Mouse (Mus musculus) liver, embryonic 16.5 days (tissue): ENCODE measurements around the gene Lcn8. TPM values are rescaled to one million over a fixed set of nuclear protein-coding genes. Genes with fewer than 3 reads are reported as not detected.
"Not testable (repeated sequence)": the region's sequence is repeated elsewhere in the genome, so short reads cannot be mapped to it uniquely, and the experiment has no call there.

Experiments used
- ATAC-seq: fragments of 200-750 bp; cut with Nextera tagmentation; 2 replicates; pipeline ENCODE4 v1.8.0; 2017; ENCODE audit warnings: low read depth, mild to moderate bottlenecking, moderate number of reproducible peaks, moderate library complexity
- H3K27ac ChIP-seq: fragments of 300-500 bp; sonication (generic); 2 replicates; pipeline ENCODE4 v1.5.1; 2014; ENCODE audit warnings: mild to moderate bottlenecking, low read length
- H3K27me3 ChIP-seq: fragments of 300-500 bp; sonication (generic); 2 replicates; pipeline ENCODE4 v1.6.1; 2014; ENCODE audit warnings: low read depth, low read length, mixed read lengths; ENCODE audit not compliant: control insufficient read depth, insufficient read depth
- H3K36me3 ChIP-seq: fragments of 300-500 bp; sonication (generic); 2 replicates; pipeline ENCODE4 v1.6.1; 2014; ENCODE audit warnings: mild to moderate bottlenecking; ENCODE audit not compliant: control insufficient read depth, insufficient read depth
- H3K4me1 ChIP-seq: fragments of 300-500 bp; sonication (generic); 2 replicates; pipeline ENCODE4 v1.6.1; 2014; ENCODE audit warnings: low read depth, low read length, mixed read lengths; ENCODE audit not compliant: control insufficient read depth
- H3K4me2 ChIP-seq: fragments of 300-500 bp; sonication (generic); 2 replicates; pipeline ENCODE4 v1.6.1; 2014; ENCODE audit warnings: low read depth, low read length, mixed read lengths
- H3K4me3 ChIP-seq: fragments of 300-500 bp; sonication (generic); 2 replicates; pipeline ENCODE4 v1.5.1; 2014; ENCODE audit warnings: low read depth, mild to moderate bottlenecking, low read length
- H3K9ac ChIP-seq: fragments of 300-500 bp; sonication (generic); 2 replicates; pipeline ENCODE4 v1.6.1; 2014; ENCODE audit warnings: low read depth, low read length
- H3K9me3 ChIP-seq: fragments of 300-500 bp; sonication (generic); replicated peaks from 2 replicates; pipeline ENCODE4 v1.6.1; 2016; ENCODE audit warnings: low read length; ENCODE audit not compliant: control insufficient read depth
- WGBS: fragments of 180-500 bp; shearing (Covaris S2); extraction: QIAGEN DNeasy Blood & Tissue Kit; methylation state at CpG from one replicate; pipeline ENCODE4 v1.1.7; 2014; ENCODE audit not compliant: insufficient replicate concordance; 5-methylcytosine and 5-hydroxymethylcytosine counted together
- polyA plus RNA-seq: library from polyadenylated mRNA; unstranded; fragments of >200 nt; fragmentation: Nextera tagmentation; extraction: Ambion mirVana; gene quantifications from 2 replicates; pipeline ENCODE4 v1.2.1, GENCODE M21; 2015

Lcn8 gene
- polyA plus RNA-seq, 1 experiment from 2014 or later, result not detected

DNA sequence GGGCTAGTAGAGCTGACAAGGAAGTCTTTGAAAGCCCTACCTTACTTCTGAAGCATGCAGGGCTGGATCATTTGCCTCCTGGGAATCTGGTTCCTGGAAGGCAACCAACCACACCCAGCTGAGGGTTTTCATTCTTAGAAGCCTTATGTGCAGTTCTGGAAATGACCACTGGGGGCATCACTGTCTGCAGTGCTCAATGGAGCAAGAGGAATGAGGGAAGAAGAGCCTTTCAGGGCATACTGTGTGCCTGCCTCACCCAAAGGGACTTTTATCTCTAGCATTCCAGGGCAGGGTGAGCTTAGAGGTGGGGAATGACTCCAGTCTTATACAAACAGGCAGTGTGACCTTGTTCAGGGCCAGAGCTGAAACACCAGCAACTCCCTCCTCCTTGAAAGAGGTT lies 41.7 kb downstream of the Lcn8 start:
- Histone ChIP-seq H3K4me3 (no peak overlapping the region), H3K9me3 (no peaks in the 10 kb centered on the region), H3K27ac (no peak overlapping the region), H3K4me1 (no peaks in the 10 kb centered on the region), H3K27me3 (no peaks in the 10 kb centered on the region), H3K36me3 (no peaks in the 10 kb centered on the region), H3K9ac (no peak overlapping the region), H3K4me2 (no peak overlapping the region)
- no peak for ATAC-seq

DNA sequence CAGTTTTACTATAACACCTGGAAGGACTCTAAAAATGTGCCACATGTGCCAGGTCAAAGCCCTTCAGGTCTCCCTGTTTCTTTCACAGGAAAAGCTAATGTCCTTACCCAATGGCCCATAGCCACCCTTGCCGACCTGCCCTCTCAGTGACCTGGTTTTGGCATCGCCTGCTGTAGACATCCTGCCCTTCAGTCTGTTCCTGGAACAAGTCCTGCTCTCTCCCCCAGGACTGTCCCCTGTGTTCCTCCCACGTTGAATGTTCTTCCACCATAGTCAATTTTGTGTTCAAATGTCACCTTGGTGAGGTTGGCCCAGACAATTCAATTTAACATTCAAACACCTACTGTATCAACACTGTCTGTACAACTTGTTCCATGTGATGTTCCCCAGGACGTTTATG lies 44.0 kb downstream of the Lcn8 start:
- H3K4me3 ChIP-seq, result no peak overlapping the region
- H3K27me3 ChIP-seq, result no peaks in the 10 kb centered on the region
- no peaks in the 10 kb centered on the region for H3K36me3 ChIP-seq
- H3K9ac ChIP-seq, result no peak overlapping the region
- no peaks in the 10 kb centered on the region for H3K4me1 ChIP-seq
- 45% methylated on average over 4 of the region's 4 CpGs for WGBS
- no peak overlapping the region for H3K4me2 ChIP-seq
- ATAC-seq, result no peak
- no peak overlapping the region for H3K27ac ChIP-seq
- no peaks in the 10 kb centered on the region for H3K9me3 ChIP-seq

DNA sequence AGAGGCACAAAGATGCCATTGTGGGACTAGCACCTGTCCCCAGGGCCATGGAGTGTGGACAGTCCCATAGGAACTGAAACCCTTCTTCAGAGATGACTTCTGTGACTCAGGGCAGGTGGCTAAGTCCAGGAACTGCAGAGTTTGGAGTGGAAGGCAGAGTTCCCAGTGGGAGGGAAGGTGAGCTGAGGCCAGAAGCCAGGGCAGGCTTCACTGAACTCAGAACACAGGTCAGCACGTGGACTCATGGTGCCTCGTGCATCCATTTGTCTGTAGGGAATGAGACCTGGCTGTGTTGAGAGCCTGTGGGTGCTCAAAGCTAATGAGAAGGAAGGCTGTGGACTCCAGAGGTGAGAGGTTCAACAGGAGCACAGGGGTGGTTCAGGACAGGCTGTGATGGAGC lies 45.8 kb downstream of the Lcn8 start:
- Histone ChIP-seq H3K4me3 (no peak overlapping the region), H3K27ac (no peak overlapping the region), H3K9me3 (no peaks in the 10 kb centered on the region), H3K27me3 (no peaks in the 10 kb centered on the region), H3K4me2 (no peak overlapping the region), H3K36me3 (no peaks in the 10 kb centered on the region), H3K4me1 (no peaks in the 10 kb centered on the region), H3K9ac (no peak overlapping the region)
- WGBS, result 61% methylated on average over 2 of the region's 2 CpGs
- ATAC-seq, result no peak

DNA sequence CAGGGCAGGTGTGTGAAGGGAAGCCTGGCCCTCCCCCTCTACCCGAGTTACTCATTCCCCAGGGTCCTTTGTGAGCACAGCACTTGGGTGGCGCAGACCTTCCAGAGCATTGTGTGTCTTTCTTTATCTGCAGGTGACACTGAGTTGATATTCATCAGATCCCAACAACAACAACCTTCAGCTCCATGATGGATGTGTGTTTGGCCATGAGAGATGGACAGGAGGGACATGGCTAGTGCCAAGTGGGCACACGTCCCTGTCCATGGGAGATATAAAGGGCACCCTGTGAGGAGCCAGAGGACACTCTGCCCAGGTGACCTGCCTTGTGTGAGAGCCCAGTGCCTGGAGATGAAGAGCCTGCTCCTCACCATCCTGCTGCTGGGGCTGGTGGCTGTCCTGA lies 46.8 kb downstream of the Lcn8 start, which contains the start of gene Obp2a:
Obp2a (plus strand) TSS at position 301 of the 400 bp plus-strand sequence.
- H3K27ac ChIP-seq, H3K36me3 ChIP-seq, H3K9ac ChIP-seq, ATAC-seq, H3K27me3 ChIP-seq, H3K4me1 ChIP-seq, H3K4me2 ChIP-seq, H3K4me3 ChIP-seq, H3K9me3 ChIP-seq: not testable (repeated sequence)
- 68% methylated on average over 3 of the region's 3 CpGs for WGBS

DNA sequence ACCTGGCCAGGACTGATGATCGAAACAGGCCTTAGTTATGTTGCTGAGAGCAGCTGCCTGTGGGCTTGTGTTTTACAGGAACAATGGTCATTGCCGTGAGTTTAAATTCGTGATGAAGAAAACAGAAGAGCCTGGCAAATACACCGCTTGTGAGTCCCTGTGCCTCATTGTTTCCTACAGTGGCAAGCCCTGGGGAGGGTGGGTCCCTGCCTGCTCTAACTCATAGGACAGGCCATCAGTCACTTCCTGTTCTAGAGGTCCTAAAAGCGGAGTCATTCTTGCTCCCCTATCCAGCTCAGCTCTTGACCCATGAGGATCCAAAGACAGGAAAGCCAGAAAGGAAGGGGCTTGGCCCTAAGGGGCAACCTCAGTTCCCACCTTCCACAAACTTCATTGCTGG lies 48.1 kb downstream of the Lcn8 start:
- Histone ChIP-seq H3K4me1 (no peaks in the 10 kb centered on the region), H3K4me2 (no peak overlapping the region), H3K27me3 (no peaks in the 10 kb centered on the region), H3K4me3 (no peak overlapping the region), H3K36me3 (no peaks in the 10 kb centered on the region), H3K9me3 (no peaks in the 10 kb centered on the region), H3K27ac (no peak overlapping the region), H3K9ac (no peak overlapping the region)
- WGBS, result 39% methylated on average over 5 of the region's 5 CpGs
- ATAC-seq, result no peak

DNA sequence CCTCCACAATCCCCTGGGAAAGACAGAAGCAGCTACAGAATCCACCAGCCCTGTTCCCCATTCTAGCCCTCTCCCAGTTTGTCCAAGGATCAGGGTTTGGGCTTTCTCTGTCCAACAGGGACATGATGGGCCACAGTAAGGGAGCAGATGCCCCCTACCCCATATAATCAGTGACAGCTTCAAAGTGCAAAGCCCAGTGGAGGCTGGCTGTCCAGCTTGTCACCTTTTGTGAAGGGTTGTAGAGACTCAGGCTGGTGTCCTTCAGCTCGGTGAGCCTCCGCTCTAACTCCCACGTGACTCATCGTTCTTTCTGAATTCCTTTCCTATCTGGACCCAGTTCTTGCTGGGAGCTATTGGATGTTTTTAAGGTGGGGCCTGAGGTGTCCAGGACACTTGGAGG lies 50.8 kb downstream of the Lcn8 start:
- 66% methylated on average over 4 of the region's 4 CpGs for WGBS
- H3K27ac ChIP-seq, result no peak overlapping the region
- no peaks in the 10 kb centered on the region for H3K4me1 ChIP-seq
- no peaks in the 10 kb centered on the region for H3K36me3 ChIP-seq
- ATAC-seq, result no peak
- peaks cover 9% of the 10 kb centered on the region; the same call in 1 of the 2 replicates for H3K27me3 ChIP-seq
- H3K4me2 ChIP-seq, result no peak overlapping the region
- H3K9me3 ChIP-seq, result no peaks in the 10 kb centered on the region
- H3K9ac ChIP-seq, result no peak overlapping the region
- no peak overlapping the region for H3K4me3 ChIP-seq

Other genes starting within 250 kb of the Lcn8 start
- 0.96 and 1.2 TPM in 2 replicates for gene Fut7, start 229.9 kb upstream of the Lcn8 start, polyA plus RNA-seq
- gene Abca2, start 224.4 kb upstream of the Lcn8 start, polyA plus RNA-seq, result 1.3 and 1.8 TPM in 2 replicates
- gene Clic3, start 196.3 kb upstream of the Lcn8 start, polyA plus RNA-seq, result 0.54 and 0.63 TPM in 2 replicates
- gene Paxx, start 192.0 kb upstream of the Lcn8 start, polyA plus RNA-seq, result 10.1 TPM in 2 replicates
- 0.35 and 0.71 TPM in 2 replicates for gene Ptgds, start 183.1 kb upstream of the Lcn8 start, polyA plus RNA-seq
- not detected in 2 replicates for gene Lcn12, start 159.2 kb upstream of the Lcn8 start, polyA plus RNA-seq
- gene Fbxw5, start 152.4 kb upstream of the Lcn8 start, polyA plus RNA-seq, result 23.8 and 24.7 TPM in 2 replicates
- 90.7 and 105 TPM in 2 replicates for gene C8g, start 151.4 kb upstream of the Lcn8 start, polyA plus RNA-seq
- 13.0 and 13.3 TPM in 2 replicates for gene Traf2, start 106.2 kb upstream of the Lcn8 start, polyA plus RNA-seq
- gene Edf1, start 95.3 kb upstream of the Lcn8 start, polyA plus RNA-seq, result 190 and 194 TPM in 2 replicates
- gene Mamdc4, start 78.3 kb upstream of the Lcn8 start, polyA plus RNA-seq, result 2.9 and 7.2 TPM in 2 replicates
- 31.2 and 34.4 TPM in 2 replicates for gene Phpt1, start 77.9 kb upstream of the Lcn8 start, polyA plus RNA-seq
- gene Ajm1, start 71.4 kb upstream of the Lcn8 start, polyA plus RNA-seq, result 0.07 TPM in 1 of 2 replicates, not detected in the other
- 17.5 and 19.9 TPM in 2 replicates for gene Rabl6, start 44.6 kb upstream of the Lcn8 start, polyA plus RNA-seq
- gene Ccdc183, start 35.4 kb upstream of the Lcn8 start, polyA plus RNA-seq, result 0.02 and 0.05 TPM in 2 replicates
- 9.0 and 10.5 TPM in 2 replicates for gene Tmem141, start 31.1 kb upstream of the Lcn8 start, polyA plus RNA-seq
- gene Fcna, start 25.1 kb upstream of the Lcn8 start, polyA plus RNA-seq, result 86.7 and 88.1 TPM in 2 replicates
- gene Lcn5, start 4.8 kb downstream of the Lcn8 start, polyA plus RNA-seq, result not detected in 2 replicates
- not detected in 2 replicates for gene Lcn6, start 23.7 kb downstream of the Lcn8 start, polyA plus RNA-seq
- gene Lcn10, start 29.6 kb downstream of the Lcn8 start, polyA plus RNA-seq, result not detected in 2 replicates
- gene Obp2a, start 46.9 kb downstream of the Lcn8 start, polyA plus RNA-seq, result not detected in 2 replicates
- gene Bmyc, start 53.6 kb downstream of the Lcn8 start, polyA plus RNA-seq, result 6.9 and 7.4 TPM in 2 replicates
- gene Obp2b, start 83.9 kb downstream of the Lcn8 start, polyA plus RNA-seq, result not detected in 2 replicates
- gene Lcn3, start 112.4 kb downstream of the Lcn8 start, polyA plus RNA-seq, result not detected in 2 replicates
- gene Lcn11, start 123.9 kb downstream of the Lcn8 start, polyA plus RNA-seq, result not detected in 2 replicates
- gene Gm13539, start 129.1 kb downstream of the Lcn8 start, polyA plus RNA-seq, result not detected in 2 replicates
- gene Glt6d1, start 162.7 kb downstream of the Lcn8 start, polyA plus RNA-seq, result not detected in 2 replicates
- gene Lcn9, start 170.0 kb downstream of the Lcn8 start, polyA plus RNA-seq, result not detected in 2 replicates
- not detected in 2 replicates for gene Sohlh1, start 194.1 kb downstream of the Lcn8 start, polyA plus RNA-seq
- gene Kcnt1, start 210.6 kb downstream of the Lcn8 start, polyA plus RNA-seq, result not detected in 2 replicates